Mouse (Mus musculus) lung, postnatal 0 days (tissue): ENCODE measurements at regions not wholly inside any gene's neighbourhood (a gene's known extent, or its start where the extent isn't known, plus 50 kb on each side); places are given as distances from the start of the nearest gene placed in this dataset.

Experiments used
- ATAC-seq: fragments of 200-750 bp; cut with Nextera tagmentation; 2 replicates; pipeline ENCODE4 v1.8.0; 2017; ENCODE audit warnings: moderate library complexity
- DNase-seq: peaks from one replicate; pipeline ENCODE4 v3.0.0-alpha.2; 2016; ENCODE audit warnings: low spot score
- H3K27ac ChIP-seq: fragments of 300-500 bp; sonication (generic); 2 replicates; pipeline ENCODE4 v1.5.1; 2014; ENCODE audit warnings: antibody characterized with exemption, mild to moderate bottlenecking, low read length, mixed read lengths
- H3K27me3 ChIP-seq: fragments of 300-500 bp; sonication (generic); replicated peaks from 2 replicates; pipeline ENCODE4 v1.6.1; 2014; ENCODE audit warnings: low read length, mixed read lengths; ENCODE audit not compliant: insufficient read depth
- H3K36me3 ChIP-seq: fragments of 300-500 bp; sonication (generic); 2 replicates; pipeline ENCODE4 v1.6.1; 2014; ENCODE audit warnings: low read length, mixed read lengths; ENCODE audit not compliant: insufficient read depth
- H3K4me1 ChIP-seq: fragments of 300-500 bp; sonication (generic); 2 replicates; pipeline ENCODE4 v1.6.1; 2014; ENCODE audit warnings: antibody characterized with exemption, low read depth, low read length, mixed read lengths; ENCODE audit not compliant: insufficient read depth
- H3K4me2 ChIP-seq: fragments of 300-500 bp; sonication (generic); replicated peaks from 2 replicates; pipeline ENCODE4 v1.6.1; 2014; ENCODE audit warnings: low read depth, mild to moderate bottlenecking, low read length, moderate library complexity, mixed read lengths
- H3K4me3 ChIP-seq: fragments of 300-500 bp; sonication (generic); 2 replicates; pipeline ENCODE4 v1.5.1; 2014; ENCODE audit warnings: low read depth, low read length
- H3K9ac ChIP-seq: fragments of 300-500 bp; sonication (generic); replicated peaks from 2 replicates; pipeline ENCODE4 v1.6.1; 2014; ENCODE audit warnings: low read depth, mild to moderate bottlenecking
- H3K9me3 ChIP-seq: fragments of 300-500 bp; sonication (generic); 2 replicates; pipeline ENCODE4 v1.6.1; 2016; ENCODE audit warnings: low read length, mixed read lengths
- CTCF ChIP-seq: IDR thresholded peaks from 2 replicates; pipeline ENCODE4 v1.5.1; 2016; ENCODE audit warnings: antibody characterized with exemption, mild to moderate bottlenecking
- EP300 ChIP-seq: IDR thresholded peaks from 2 replicates; pipeline ENCODE4 v1.6.1; 2016; ENCODE audit warnings: antibody characterized with exemption, mild to moderate bottlenecking, control low read depth
- WGBS: fragments of 180-500 bp; shearing (Covaris S2); extraction: QIAGEN DNeasy Blood & Tissue Kit; methylation state at CpG from one replicate; pipeline ENCODE4 v1.1.7; 2014; 5-methylcytosine and 5-hydroxymethylcytosine counted together
- microRNA-seq: library from miRNA; unstranded; fragments of <30 nt; microRNA quantifications from one replicate; pipeline ENCODE4, GENCODE M21; 2016

GRCm38 (mm10) chr10:126249176-126249575 lies 283.2 kb downstream of the Lrig3 start:
- no peaks in the 10 kb centered on the region for H3K27me3 ChIP-seq
- no peaks in the 10 kb centered on the region for H3K9me3 ChIP-seq
- H3K9ac ChIP-seq = no peak overlapping the region
- no peak for DNase-seq
- TF ChIP-seq CTCF = no peak
- TF ChIP-seq EP300 = no peak
- H3K36me3 ChIP-seq = no peaks in the 10 kb centered on the region
- no peak overlapping the region for H3K4me3 ChIP-seq
- H3K27ac ChIP-seq = no peak overlapping the region
- WGBS = 84% methylated on average over 12 of the region's 12 CpGs
- no peak for ATAC-seq
- no peaks in the 10 kb centered on the region for H3K4me1 ChIP-seq
- H3K4me2 ChIP-seq = no peak overlapping the region

- Histone ChIP-seq H3K4me3 (no peak overlapping the region), H3K9ac (no peak overlapping the region), H3K4me1 (no peaks in the 10 kb centered on the region), H3K27ac (no peak overlapping the region), H3K36me3 (no peaks in the 10 kb centered on the region), H3K9me3 (no peaks in the 10 kb centered on the region), H3K4me2 (no peak overlapping the region), H3K27me3 (no peaks in the 10 kb centered on the region)
- no peak for ATAC-seq
- DNase-seq = no peak
- TF ChIP-seq EP300 (no peak), CTCF (no peak)
- WGBS = 92% methylated on average over 7 of the region's 7 CpGs
Measured at GRCm38 (mm10) chr10:126243051-126243450, 277.1 kb downstream of the Lrig3 start.

GRCm38 (mm10) chr10:126239536-126239935 lies 273.6 kb downstream of the Lrig3 start:
- Histone ChIP-seq H3K27me3 (no peaks in the 10 kb centered on the region), H3K4me2 (no peak overlapping the region), H3K9ac (no peak overlapping the region), H3K9me3 (no peaks in the 10 kb centered on the region), H3K36me3 (no peaks in the 10 kb centered on the region), H3K4me3 (no peak overlapping the region), H3K27ac (no peak overlapping the region), H3K4me1 (no peaks in the 10 kb centered on the region)
- ATAC-seq (no peak), DNase-seq (no peak)
- WGBS = 34% methylated on average over 4 of the region's 4 CpGs
- TF ChIP-seq CTCF = no peak
- TF ChIP-seq EP300 = no peak

Small RNA genes lying in the stretch of these regions (microRNA-seq; reads per million reads assigned to microRNA genes)
- 2.2 reads per million for gene Mir378d
